Mouse (Mus musculus) liver, embryonic 16.5 days (tissue): ENCODE data around the gene Alox15. TPM values are rescaled to one million over a fixed set of nuclear protein-coding genes. Genes with fewer than 3 reads are reported as not detected.

ENCODE experiments used
- ATAC-seq: fragments of 200-750 bp; cut with Nextera tagmentation; 2 replicates; pipeline ENCODE4 v1.8.0; 2017; ENCODE audit warnings: low read depth, mild to moderate bottlenecking, moderate number of reproducible peaks, moderate library complexity
- H3K27ac ChIP-seq: fragments of 300-500 bp; sonication (generic); 2 replicates; pipeline ENCODE4 v1.5.1; 2014; ENCODE audit warnings: mild to moderate bottlenecking, low read length
- H3K27me3 ChIP-seq: fragments of 300-500 bp; sonication (generic); 2 replicates; pipeline ENCODE4 v1.6.1; 2014; ENCODE audit warnings: low read depth, low read length, mixed read lengths; ENCODE audit not compliant: control insufficient read depth, insufficient read depth
- H3K36me3 ChIP-seq: fragments of 300-500 bp; sonication (generic); 2 replicates; pipeline ENCODE4 v1.6.1; 2014; ENCODE audit warnings: mild to moderate bottlenecking; ENCODE audit not compliant: control insufficient read depth, insufficient read depth
- H3K4me1 ChIP-seq: fragments of 300-500 bp; sonication (generic); 2 replicates; pipeline ENCODE4 v1.6.1; 2014; ENCODE audit warnings: low read depth, low read length, mixed read lengths; ENCODE audit not compliant: control insufficient read depth
- H3K4me2 ChIP-seq: fragments of 300-500 bp; sonication (generic); 2 replicates; pipeline ENCODE4 v1.6.1; 2014; ENCODE audit warnings: low read depth, low read length, mixed read lengths
- H3K4me3 ChIP-seq: fragments of 300-500 bp; sonication (generic); 2 replicates; pipeline ENCODE4 v1.5.1; 2014; ENCODE audit warnings: low read depth, mild to moderate bottlenecking, low read length
- H3K9ac ChIP-seq: fragments of 300-500 bp; sonication (generic); 2 replicates; pipeline ENCODE4 v1.6.1; 2014; ENCODE audit warnings: low read depth, low read length
- H3K9me3 ChIP-seq: fragments of 300-500 bp; sonication (generic); replicated peaks from 2 replicates; pipeline ENCODE4 v1.6.1; 2016; ENCODE audit warnings: low read length; ENCODE audit not compliant: control insufficient read depth
- WGBS: fragments of 180-500 bp; shearing (Covaris S2); extraction: QIAGEN DNeasy Blood & Tissue Kit; methylation state at CpG from one replicate; pipeline ENCODE4 v1.1.7; 2014; ENCODE audit not compliant: insufficient replicate concordance; 5-methylcytosine and 5-hydroxymethylcytosine counted together
- polyA plus RNA-seq: library from polyadenylated mRNA; unstranded; fragments of >200 nt; fragmentation: Nextera tagmentation; extraction: Ambion mirVana; gene quantifications from 2 replicates; pipeline ENCODE4 v1.2.1, GENCODE M21; 2015

Alox15 gene
- polyA plus RNA-seq, 1 experiment from 2014 or later, result 1.7 TPM

DNA sequence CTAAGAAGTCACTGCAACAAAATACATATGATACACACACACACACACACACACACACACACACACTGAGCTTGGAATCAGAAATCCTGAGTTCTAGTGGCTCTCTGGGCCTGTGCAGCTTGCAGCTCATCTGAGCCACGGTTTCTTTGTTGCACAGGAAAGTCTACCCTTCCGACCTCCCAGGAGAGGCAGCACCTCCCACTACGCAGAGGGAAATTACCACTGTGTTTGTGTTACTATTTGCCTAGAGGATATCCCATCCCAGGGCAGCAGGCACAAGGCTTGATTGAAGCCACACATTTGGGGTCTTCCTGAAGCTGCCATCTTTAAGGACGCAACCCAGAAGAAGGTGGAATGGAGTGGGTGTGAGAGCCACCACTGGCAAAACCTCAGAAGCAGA lies 54.4 kb downstream of the Alox15 start:
- H3K36me3 ChIP-seq, result no peaks in the 10 kb centered on the region
- H3K27ac ChIP-seq, result no peak overlapping the region
- 26% methylated on average over 4 of the region's 4 CpGs for WGBS
- no peak overlapping the region for H3K4me3 ChIP-seq
- no peak for ATAC-seq
- no peaks in the 10 kb centered on the region for H3K4me1 ChIP-seq
- H3K27me3 ChIP-seq, result no peaks in the 10 kb centered on the region
- no peak overlapping the region for H3K9ac ChIP-seq
- no peak overlapping the region for H3K4me2 ChIP-seq
- H3K9me3 ChIP-seq, result no peaks in the 10 kb centered on the region

Other genes with a start within 250 kb of the Alox15 start
- gene Mgl2, start 221.7 kb downstream of the Alox15 start, polyA plus RNA-seq, result 2.5 and 3.0 TPM in 2 replicates
- 0.63 and 0.64 TPM in 2 replicates for gene Clec10a, start 195.8 kb downstream of the Alox15 start, polyA plus RNA-seq
- 1.1 and 1.3 TPM in 2 replicates for gene Slc16a11, start 139.3 kb downstream of the Alox15 start, polyA plus RNA-seq
- 2.6 and 4.3 TPM in 2 replicates for gene Slc16a13, start 131.0 kb downstream of the Alox15 start, polyA plus RNA-seq
- 2.1 and 2.3 TPM in 2 replicates for gene Bcl6b, start 122.2 kb downstream of the Alox15 start, polyA plus RNA-seq
- 53.9 and 54.5 TPM in 2 replicates for gene 0610010K14Rik, start 114.1 kb downstream of the Alox15 start, polyA plus RNA-seq
- 3.4 and 4.3 TPM in 2 replicates for gene Gm21988, start 112.2 kb downstream of the Alox15 start, polyA plus RNA-seq
- gene Rnasek, start 112.2 kb downstream of the Alox15 start, polyA plus RNA-seq, result 146 and 159 TPM in 2 replicates
- gene Alox12, start 96.7 kb downstream of the Alox15 start, polyA plus RNA-seq, result 13.0 and 14.8 TPM in 2 replicates
- 0.11 TPM in 1 of 2 replicates, not detected in the other for gene Alox12e, start 29.4 kb downstream of the Alox15 start, polyA plus RNA-seq
- gene Pelp1, start 58.0 kb upstream of the Alox15 start, polyA plus RNA-seq, result 11.1 and 13.1 TPM in 2 replicates
- 15.0 and 15.8 TPM in 2 replicates for gene Arrb2, start 80.6 kb upstream of the Alox15 start, polyA plus RNA-seq
- 12.8 and 13.7 TPM in 2 replicates for gene Med11, start 99.9 kb upstream of the Alox15 start, polyA plus RNA-seq
- 0.42 and 0.87 TPM in 2 replicates for gene Zmynd15, start 107.4 kb upstream of the Alox15 start, polyA plus RNA-seq
- gene Cxcl16, start 108.0 kb upstream of the Alox15 start, polyA plus RNA-seq, result 2.6 and 3.0 TPM in 2 replicates
- gene Tm4sf5, start 153.2 kb upstream of the Alox15 start, polyA plus RNA-seq, result 0.65 and 2.3 TPM in 2 replicates
- gene Vmo1, start 162.6 kb upstream of the Alox15 start, polyA plus RNA-seq, result 0.44 and 0.65 TPM in 2 replicates
- gene Gltpd2, start 167.2 kb upstream of the Alox15 start, polyA plus RNA-seq, result 33.8 and 35.3 TPM in 2 replicates
- gene Psmb6, start 173.3 kb upstream of the Alox15 start, polyA plus RNA-seq, result 291 and 307 TPM in 2 replicates
- gene Gm40193, start 180.9 kb upstream of the Alox15 start, polyA plus RNA-seq, result not detected in 2 replicates
- 2.1 and 2.9 TPM in 2 replicates for gene Pld2, start 188.0 kb upstream of the Alox15 start, polyA plus RNA-seq
- gene Mink1, start 210.8 kb upstream of the Alox15 start, polyA plus RNA-seq, result 4.0 and 6.0 TPM in 2 replicates